Mouse (Mus musculus) kidney, adult 2 months (tissue): ENCODE data around the gene Tnfsf12.

Experiments used
- CTCF ChIP-seq: fragments of 200-500 bp; conservative IDR thresholded peaks from 2 replicates; pipeline ENCODE4 v1.5.1; 2011; ENCODE audit warnings: low read depth, mild to moderate bottlenecking, control low read depth, low read length, moderate library complexity, mixed read lengths; ENCODE audit not compliant: insufficient read depth, insufficient read length
- POLR2A ChIP-seq: fragments of 200-500 bp; IDR thresholded peaks from one replicate; pipeline ENCODE4 v1.6.1; 2011; ENCODE audit warnings: low read depth, low read length, control low read depth

GRCm38 (mm10) chr11:69661221-69661881 lies 34.3 kb downstream of the Tnfsf12 start:
- TF ChIP-seq CTCF (no peak), POLR2A (no peak)
